Mouse (Mus musculus): Measurements from ENCODE around the gene Cyb5r3.

GRCm38 (mm10) chr15:83162001-83162400 lies 10.4 kb downstream of the Cyb5r3 start:
- TF ChIP-seq EP300 (optimal IDR thresholded peaks at IDR 0.05) (no peak), CTCF (IDR thresholded peaks at IDR 0.05; ENCODE audit: low read depth) (no peak)
